Mouse (Mus musculus) cerebellum, adult (tissue): ENCODE data around the gene Polr1a.
"Not testable (repeated sequence)": the region's sequence is repeated elsewhere in the genome, so short reads cannot be mapped to it uniquely, and the experiment has no call there.

ENCODE experiments used
- ATAC-seq: cut with Nextera tagmentation; 2 replicates; pipeline ENCODE4 v1.9.2; 2017; ENCODE audit warnings: mild to moderate bottlenecking, moderate library complexity, mixed read lengths; ENCODE audit not compliant: insufficient number of reproducible peaks, low FRiP score, low TSS enrichment

Gene Polr1a

GRCm38 (mm10) chr6:71908481-71909381, at the start of gene Polr1a, which contains the start of gene Ptcd3:
Gene Polr1a, plus strand, starts transcription at chr6:71909053.
Gene Ptcd3, minus strand, starts transcription at chr6:71908750.
- peak; percentile 86 for ATAC-seq

GRCm38 (mm10) chr6:71867751-71868150, 41.1 kb upstream of the Polr1a start:
- ATAC-seq = no peak

- ATAC-seq = no peak
These were observed 40.0 kb upstream of the Polr1a start for GRCm38 (mm10) chr6:71868809-71869208.

GRCm38 (mm10) chr6:71871396-71871795, 37.5 kb upstream of the Polr1a start:
- ATAC-seq = no peak

- no peak for ATAC-seq
These were observed 30.7 kb upstream of the Polr1a start for GRCm38 (mm10) chr6:71877965-71878760.

GRCm38 (mm10) chr6:71893263-71893662, 15.6 kb upstream of the Polr1a start:
- ATAC-seq = no peak

- no peak for ATAC-seq
These were observed 1.1 kb upstream of the Polr1a start for GRCm38 (mm10) chr6:71907702-71908235.

GRCm38 (mm10) chr6:71909384-71909783, 531 bp downstream of the Polr1a start:
- ATAC-seq = no peak

- ATAC-seq = no peak
These were observed 987 bp downstream of the Polr1a start for GRCm38 (mm10) chr6:71909840-71910239.

GRCm38 (mm10) chr6:71911686-71912450, 3.0 kb downstream of the Polr1a start:
- ATAC-seq = no peak

- ATAC-seq = no peak
These were observed 11.9 kb downstream of the Polr1a start for GRCm38 (mm10) chr6:71920752-71921151.

GRCm38 (mm10) chr6:71925233-71925632, 16.4 kb downstream of the Polr1a start:
- ATAC-seq = not testable (repeated sequence)

- ATAC-seq = 0 out of 2 replicates have a peak, but pooled peaks have one; percentile 72
These were observed 19.1 kb downstream of the Polr1a start for GRCm38 (mm10) chr6:71927911-71928310.

- no peak for ATAC-seq
These were observed 21.2 kb downstream of the Polr1a start for GRCm38 (mm10) chr6:71930053-71930452.

- ATAC-seq = no peak
These were observed 22.1 kb downstream of the Polr1a start for GRCm38 (mm10) chr6:71930830-71931437.

GRCm38 (mm10) chr6:71932347-71932746, 23.5 kb downstream of the Polr1a start:
- ATAC-seq = no peak

- ATAC-seq = no peak
These were observed 25.3 kb downstream of the Polr1a start for GRCm38 (mm10) chr6:71934081-71934556.

- ATAC-seq = no peak
These were observed 26.9 kb downstream of the Polr1a start for GRCm38 (mm10) chr6:71935737-71936136.

GRCm38 (mm10) chr6:71940912-71941311, 32.1 kb downstream of the Polr1a start:
- no peak for ATAC-seq

- ATAC-seq = no peak
These were observed 36.2 kb downstream of the Polr1a start for GRCm38 (mm10) chr6:71945101-71945500.
